Mouse (Mus musculus) T-helper 2 cell (primary cell): ENCODE data around the gene Lrba.

Source experiments
- in situ Hi-C: fragments of 300-600 bp; cut with MboI, MseI; formaldehyde crosslinking; loops from one replicate; pipeline ENCODE4 v1.15.1; 2025; ENCODE audit warnings: high pct_unique_total_duplicates

Lrba gene

GRCm38 (mm10) chr3:86668146-86668545, 443.7 kb downstream of the Lrba start:
- in situ Hi-C loops, result no loop called here

DNA sequence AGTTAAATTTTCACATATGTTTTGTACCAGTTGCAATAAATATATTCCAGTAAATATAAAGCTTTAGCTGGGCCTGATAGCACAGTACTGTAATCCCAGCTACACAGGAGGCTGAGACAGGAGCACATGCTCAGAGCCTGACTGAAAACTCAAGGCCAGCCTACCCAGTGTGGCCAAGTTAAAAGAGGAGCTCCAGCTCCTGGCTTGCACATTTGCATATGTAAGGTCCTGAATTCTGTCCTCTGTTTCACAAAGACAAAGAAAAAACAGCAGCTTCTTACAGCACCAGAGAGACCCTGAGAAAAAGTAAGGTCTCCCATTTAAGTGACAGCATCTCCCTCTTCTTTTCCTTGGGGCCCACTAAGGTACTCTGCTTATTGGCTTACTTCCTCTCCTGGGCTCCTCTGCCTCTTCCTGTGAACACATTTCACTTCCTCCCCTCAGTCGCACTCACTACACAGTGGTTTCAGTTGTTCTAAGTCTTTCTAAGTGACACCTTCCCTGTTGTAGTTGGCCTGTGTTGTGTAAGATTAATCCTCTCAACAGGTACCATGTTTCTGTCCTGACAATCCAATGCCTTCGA, 453.2 kb downstream of the Lrba start:
- in situ Hi-C loops, result no loop called here

DNA sequence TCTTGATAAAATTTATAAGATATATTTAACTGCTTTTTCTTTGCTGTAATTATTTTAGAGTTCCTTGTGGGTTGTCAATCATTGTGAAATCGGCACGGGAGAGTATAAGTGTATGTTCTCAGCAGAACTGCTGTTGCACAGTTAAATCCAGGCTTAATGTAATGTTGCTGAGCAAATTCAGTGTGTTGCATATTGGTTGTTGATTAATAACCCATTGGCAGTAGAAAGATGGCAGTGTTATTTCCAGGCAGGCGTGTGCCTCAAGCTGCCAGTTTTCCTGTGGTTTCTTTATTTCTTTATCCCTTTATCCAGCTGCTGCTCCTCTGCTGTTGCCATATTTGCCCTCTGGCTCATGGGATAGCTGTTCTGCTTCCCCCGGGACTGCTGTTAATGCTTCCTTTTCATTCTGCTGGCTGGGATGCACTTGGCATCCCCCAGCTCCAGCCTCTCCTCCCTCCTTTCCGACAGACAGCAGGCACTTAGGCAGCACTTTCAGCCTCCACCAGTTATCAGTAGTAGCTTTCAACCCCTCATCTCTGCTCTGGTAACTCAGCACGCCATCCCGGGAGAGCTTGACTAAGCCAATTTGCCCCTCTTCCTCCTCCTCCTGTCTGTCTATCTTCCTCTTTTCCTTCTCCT, 463.2 kb downstream of the Lrba start:
- in situ Hi-C loops, result no loop called here

GRCm38 (mm10) chr3:86688438-86688837, 464.0 kb downstream of the Lrba start:
- in situ Hi-C loops, result no loop called here

DNA sequence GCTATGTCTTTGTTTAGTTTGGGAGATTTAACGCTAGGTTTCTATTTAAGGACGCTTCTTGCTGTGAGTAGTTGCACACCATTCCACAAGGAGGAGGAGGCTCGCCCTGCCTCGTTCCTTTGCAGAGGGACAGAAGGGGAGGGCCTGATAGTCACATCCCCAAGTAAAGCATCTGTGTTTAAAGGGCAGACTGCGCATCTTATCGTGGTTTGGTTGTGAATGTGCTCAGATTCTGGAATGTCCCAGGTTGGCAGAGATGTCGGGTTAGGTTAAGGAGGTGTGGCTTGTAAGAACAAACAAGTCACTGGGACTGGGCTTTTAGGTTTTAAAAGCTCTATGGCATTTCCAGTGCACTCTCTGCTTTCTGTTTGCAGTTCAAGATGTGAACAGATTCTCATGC, 464.8 kb downstream of the Lrba start:
- in situ Hi-C loops, result no loop called here

DNA sequence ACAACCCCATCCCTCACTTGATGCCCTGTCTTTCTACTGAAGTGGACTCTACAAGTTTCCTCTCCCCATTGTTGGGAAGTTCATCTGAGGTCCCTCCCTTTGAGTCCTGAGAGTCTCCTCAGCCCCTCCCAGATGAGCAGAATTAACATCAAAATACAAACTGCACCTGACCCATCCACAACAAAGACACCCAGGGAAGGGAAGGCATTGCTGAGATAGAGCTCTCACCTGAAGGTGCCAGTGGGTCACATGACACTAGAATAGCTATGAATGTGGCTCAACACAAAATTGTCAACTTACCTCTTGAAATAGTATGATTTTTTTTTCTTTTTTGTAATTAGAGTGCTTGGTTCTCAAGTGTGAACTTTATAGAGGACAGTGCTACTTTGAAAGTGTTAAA, 468.3 kb downstream of the Lrba start:
- in situ Hi-C loops, result no loop called here

GRCm38 (mm10) chr3:86693553-86693952, 469.1 kb downstream of the Lrba start:
- in situ Hi-C loops, result no loop called here

GRCm38 (mm10) chr3:86698947-86699346, 474.5 kb downstream of the Lrba start:
- in situ Hi-C loops, result no loop called here

GRCm38 (mm10) chr3:86701163-86701563, 476.7 kb downstream of the Lrba start:
- in situ Hi-C loops, result no loop called here

GRCm38 (mm10) chr3:86709472-86709871, 485.0 kb downstream of the Lrba start:
- in situ Hi-C loops, result no loop called here

- in situ Hi-C loops, result no loop called here
These were observed 487.1 kb downstream of the Lrba start for GRCm38 (mm10) chr3:86711530-86711929.

DNA sequence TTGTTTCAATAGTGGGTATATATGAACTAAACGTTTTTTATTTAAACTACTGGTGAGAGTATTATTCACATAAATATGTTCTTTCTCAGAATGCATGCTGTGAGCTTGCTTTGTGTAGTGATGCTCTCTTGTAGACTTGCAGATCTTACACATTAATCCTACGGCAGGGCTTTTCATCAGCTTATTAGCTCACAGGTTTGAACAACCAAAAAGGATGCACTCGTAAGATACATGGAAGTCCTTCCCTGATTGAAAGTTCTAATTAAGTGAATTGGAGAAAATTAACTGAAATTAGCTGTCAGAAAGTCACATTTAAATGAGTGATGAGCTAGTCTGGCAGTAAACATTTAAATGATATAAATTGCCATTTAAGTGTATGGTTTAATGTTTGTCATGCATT, 488.3 kb downstream of the Lrba start:
- in situ Hi-C loops, result no loop called here

DNA sequence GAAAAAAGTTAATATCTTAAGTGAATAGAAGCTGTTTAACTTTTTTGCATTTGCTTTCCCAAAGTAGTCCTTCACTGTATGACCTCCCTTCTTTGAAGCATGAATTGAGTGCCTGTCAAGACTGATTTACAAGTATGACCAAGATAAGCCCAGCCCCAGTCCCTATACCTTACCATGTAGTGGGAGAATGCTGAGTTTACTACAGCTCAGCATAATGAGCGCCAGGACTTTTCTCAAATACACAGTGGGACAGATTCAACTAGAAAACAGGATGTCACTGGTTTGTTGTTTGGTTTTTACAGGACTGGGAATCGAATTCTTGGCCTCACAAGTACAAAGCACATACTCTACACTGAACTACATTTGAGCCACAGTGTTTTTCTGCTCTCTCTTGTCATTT, 490.0 kb downstream of the Lrba start:
- in situ Hi-C loops, result no loop called here

DNA sequence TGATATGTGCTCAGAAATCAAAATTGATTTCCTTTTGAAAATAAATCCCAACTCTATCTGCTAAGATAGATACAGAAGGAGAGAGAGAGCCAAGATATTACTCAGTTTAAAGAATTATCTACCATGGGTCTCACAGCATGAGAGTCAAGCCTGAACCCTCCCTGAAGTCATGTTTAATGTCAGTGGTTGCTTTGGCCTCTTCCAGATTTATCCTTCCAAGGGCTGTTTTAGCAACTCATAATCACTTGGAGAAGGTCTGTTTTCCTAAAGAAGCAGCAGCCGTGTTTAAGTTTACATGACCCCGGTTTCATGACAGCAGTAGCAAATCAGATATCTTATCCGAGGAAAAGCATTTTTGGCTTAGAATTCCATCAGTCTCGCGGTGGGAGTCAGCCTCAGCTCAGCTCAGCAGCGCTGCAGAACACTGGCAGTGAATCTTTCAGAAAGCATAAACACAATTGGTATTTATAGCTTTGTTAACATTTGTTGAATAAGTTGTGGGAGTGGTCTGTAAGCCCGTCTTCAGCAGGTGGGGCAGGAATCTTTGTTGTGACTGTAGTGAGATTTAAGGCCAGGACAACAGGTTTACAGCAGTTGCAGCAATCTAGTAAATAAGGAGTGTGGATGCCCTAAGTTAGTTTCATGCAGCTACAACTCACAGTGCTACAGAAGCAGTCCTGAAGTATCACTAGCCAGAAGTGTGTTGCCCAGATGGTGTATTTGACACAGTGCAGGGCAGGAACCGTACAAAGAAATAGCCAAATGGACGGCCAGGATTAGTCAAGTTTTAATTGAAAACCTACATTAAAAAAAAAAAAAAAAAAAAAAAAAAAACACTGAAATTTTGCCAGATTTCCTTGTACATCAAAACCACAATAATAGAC, 499.2 kb downstream of the Lrba start:
- in situ Hi-C loops, result no loop called here

GRCm38 (mm10) chr3:86725113-86725512, 500.6 kb downstream of the Lrba start:
- in situ Hi-C loops, result no loop called here

DNA sequence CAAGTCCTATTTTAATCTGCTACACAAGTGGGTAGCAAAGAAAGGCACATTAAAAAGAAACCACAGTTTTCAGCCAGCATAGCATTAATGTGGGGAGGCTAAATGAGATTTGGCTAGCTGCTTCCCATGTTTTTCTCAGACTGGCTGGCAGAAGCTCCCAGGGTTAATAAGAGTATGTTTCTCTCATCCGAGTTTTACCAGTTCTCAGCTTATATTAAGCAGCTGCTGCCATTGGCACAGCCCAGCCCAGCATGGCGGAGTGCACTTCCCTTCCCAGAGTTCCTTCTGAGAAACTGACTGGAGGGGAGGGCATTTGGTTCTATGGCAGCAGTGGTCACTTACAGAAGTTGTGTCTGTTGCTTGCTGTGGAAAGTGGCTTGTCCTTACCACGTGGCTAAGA, 514.4 kb downstream of the Lrba start:
- in situ Hi-C loops, result no loop called here

DNA sequence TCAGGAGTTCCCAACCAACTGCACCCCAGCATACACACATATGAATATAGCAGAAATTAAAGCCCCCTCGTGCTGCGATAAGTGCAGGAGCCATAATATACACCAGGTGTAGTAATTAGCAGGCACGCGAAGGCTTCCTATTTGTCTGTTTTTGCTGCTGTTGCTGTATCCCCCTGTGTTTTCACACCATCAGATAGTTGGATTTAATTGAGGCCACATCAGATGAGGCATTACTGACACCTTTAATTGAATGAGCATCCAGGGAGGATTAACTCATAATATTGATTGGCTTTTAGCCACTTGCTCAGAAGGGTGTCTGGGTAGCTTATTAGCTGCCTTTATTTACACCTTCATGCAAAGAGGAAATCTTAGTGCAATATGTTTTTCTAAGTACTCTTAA, 515.3 kb downstream of the Lrba start:
- in situ Hi-C loops, result no loop called here

DNA sequence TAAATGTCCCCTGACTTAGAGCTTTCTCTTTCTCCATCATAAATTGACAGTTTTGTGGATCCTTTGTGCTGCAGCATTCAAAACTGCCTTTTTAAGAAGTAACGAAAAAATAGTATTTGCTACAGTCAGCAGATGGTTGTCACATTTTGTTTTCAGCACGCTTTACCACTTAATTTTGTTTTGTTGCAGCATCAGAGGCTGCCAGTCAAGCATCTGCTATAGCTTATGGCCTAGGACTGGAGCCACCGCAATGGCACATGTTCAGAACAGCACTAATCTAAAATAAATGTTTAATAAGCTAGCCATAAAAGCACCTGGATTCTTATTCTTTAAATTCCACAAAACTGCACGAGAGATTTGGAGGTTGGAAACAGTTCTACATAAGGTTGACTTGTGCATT, 520.9 kb downstream of the Lrba start:
- in situ Hi-C loops, result no loop called here

- in situ Hi-C loops, result no loop called here
These were observed 521.5 kb downstream of the Lrba start for GRCm38 (mm10) chr3:86745769-86746512.

DNA sequence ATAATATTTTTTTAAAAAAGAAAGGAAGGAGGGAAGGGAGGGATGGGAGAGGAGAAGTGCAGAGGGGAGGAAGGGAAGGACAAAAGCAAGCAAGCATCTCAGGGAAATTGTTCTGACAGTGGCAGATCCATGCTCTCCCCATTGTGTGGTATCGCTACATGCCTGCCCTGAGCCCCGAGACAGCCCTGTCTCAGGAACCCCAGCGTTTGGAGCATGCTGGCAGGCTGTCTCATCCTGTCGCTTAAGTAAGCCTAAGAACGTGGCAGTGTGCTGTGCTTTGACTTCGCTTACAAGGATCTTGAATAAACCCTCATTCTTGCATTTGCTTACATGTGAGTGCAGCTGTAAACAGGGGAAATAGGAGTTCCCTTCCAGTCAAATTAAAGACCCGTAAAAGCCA, 526.2 kb downstream of the Lrba start:
- in situ Hi-C loops, result no loop called here

DNA sequence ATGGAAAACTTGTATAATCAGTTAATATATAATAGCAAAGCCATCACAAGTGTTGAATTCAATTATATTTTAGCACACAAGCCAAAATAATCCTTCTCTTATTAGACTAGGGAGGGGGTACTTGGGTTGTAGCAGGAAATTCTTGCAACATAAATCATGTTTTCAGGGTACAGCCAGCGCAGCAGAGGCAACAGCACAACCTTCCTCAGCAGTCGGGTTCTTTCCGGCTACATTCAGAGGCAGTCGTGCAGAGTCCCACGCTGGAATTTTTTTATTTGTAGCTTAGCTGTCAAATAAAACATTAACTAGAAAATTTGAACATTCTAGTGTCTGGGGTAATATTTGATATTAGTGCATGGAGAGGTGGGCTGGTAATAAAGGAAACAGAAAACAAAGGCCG, 529.7 kb downstream of the Lrba start:
- in situ Hi-C loops, result no loop called here
